Comparison of ENCODE assay signal across 8 mouse cellular contexts in the genomic region with DNA sequence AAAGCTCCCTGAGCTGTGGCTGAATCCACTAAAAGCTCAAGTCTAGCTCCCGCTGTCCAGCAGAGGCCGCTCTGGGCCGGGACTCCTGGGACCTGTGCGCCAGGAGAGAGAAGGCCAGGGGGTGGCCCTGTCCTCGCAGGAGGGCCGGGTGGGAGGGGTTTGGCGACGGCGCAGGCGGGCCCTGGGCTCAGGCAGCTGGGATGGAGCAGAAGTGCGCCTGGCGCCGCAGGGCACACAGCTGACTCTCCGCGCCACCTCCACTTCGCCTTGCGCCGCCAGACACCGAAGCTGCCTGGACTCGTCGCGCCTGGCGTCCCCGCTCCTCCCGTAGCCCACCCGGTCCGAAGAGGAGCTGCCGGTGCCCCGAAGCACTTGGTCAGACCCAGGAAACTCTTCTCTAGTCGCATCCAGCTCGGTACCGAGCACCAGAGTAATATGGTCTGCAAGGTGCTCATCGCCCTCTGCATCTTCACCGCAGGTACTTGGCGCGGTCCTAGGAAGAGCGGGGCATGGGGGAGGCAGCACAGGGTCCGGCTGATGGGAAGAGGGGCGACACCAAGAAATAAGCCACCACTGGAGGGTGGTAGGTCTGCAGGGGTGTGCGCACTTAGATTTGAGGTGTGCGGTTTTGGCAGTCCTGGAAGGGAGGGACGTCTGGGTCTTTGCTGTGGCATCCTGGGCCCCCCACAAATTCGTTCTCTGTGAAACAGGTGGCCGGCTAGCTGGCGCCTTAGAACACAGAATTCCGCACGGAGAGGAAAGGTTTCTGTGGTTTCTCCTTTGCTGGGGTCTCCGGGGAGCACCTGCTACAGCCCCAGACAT. TPM values are rescaled to one million over a fixed set of nuclear protein-coding genes. Genes with fewer than 3 reads are reported as not detected.
DNase-seq lines count a peak whose midpoint lies in the region; ATAC-seq and TF ChIP-seq lines count a peak whose summit lies in the region.

A gene (plus strand): TSS at position 136 of the 822 bp plus-strand sequence.

- peak within 1 kb of the TSS; percentile 51 for H3K9ac ChIP-seq in embryonic facial prominence, embryonic 11.5 days (replicated peaks; ENCODE audit: low read length)
- H3K9ac ChIP-seq in limb, embryonic 11.5 days (ENCODE audit: low read length), result peak within 1 kb of the TSS; percentile 58; the same call in 1 of the 2 replicates
- peak within 1 kb of the TSS; percentile 50 for H3K9ac ChIP-seq in midbrain, embryonic 14.5 days (replicated peaks; ENCODE audit: low read length)

- H3K27me3 ChIP-seq in embryonic facial prominence, embryonic 11.5 days (ENCODE audit: control insufficient read depth, insufficient read depth, low read length), result no peaks in the 10 kb centered on the region
- H3K27me3 ChIP-seq in kidney, adult 2 months (replicated peaks; ENCODE audit: control insufficient read depth, insufficient read depth, low read length), result no peaks in the 10 kb centered on the region
- peaks cover 9% of the 10 kb centered on the region for H3K27me3 ChIP-seq in limb, embryonic 11.5 days (ENCODE audit: control insufficient read depth, insufficient read depth, low read length)
- peaks cover 12% of the 10 kb centered on the region for H3K27me3 ChIP-seq in midbrain, embryonic 14.5 days (ENCODE audit: control insufficient read depth, insufficient read depth, low read length)

- H3K4me2 ChIP-seq in embryonic facial prominence, embryonic 11.5 days (ENCODE audit: low read depth, low read length), result peak within 1 kb of the TSS; percentile 89
- H3K4me2 ChIP-seq in limb, embryonic 11.5 days (ENCODE audit: low read depth, severe bottlenecking), result peak within 1 kb of the TSS; percentile 87
- peak within 1 kb of the TSS; percentile 99 for H3K4me2 ChIP-seq in midbrain, embryonic 14.5 days (ENCODE audit: low read length)

- H3K4me1 ChIP-seq in embryonic facial prominence, embryonic 11.5 days (ENCODE audit: control insufficient read depth, insufficient read depth, low read length), result no peaks in the 10 kb centered on the region
- H3K4me1 ChIP-seq in kidney, adult 2 months (ENCODE audit: control insufficient read depth, insufficient read depth, low read length), result peaks cover 2% of the 10 kb centered on the region; the same call in 1 of the 2 replicates
- H3K4me1 ChIP-seq in limb, embryonic 11.5 days (ENCODE audit: control insufficient read depth, insufficient read depth, low read length), result peaks cover 8% of the 10 kb centered on the region
- H3K4me1 ChIP-seq in midbrain, embryonic 14.5 days (ENCODE audit: control insufficient read depth, insufficient read depth, low read length), result peaks cover 16% of the 10 kb centered on the region

- H3K27ac ChIP-seq in embryonic facial prominence, embryonic 11.5 days (replicated peaks; ENCODE audit: low read depth, low read length), result no peak within 1 kb of the TSS
- no peak within 1 kb of the TSS for H3K27ac ChIP-seq in kidney, adult 2 months (ENCODE audit: insufficient read depth, low read depth, low read length)
- H3K27ac ChIP-seq in limb, embryonic 11.5 days (replicated peaks; ENCODE audit: low read depth, low read length), result no peak within 1 kb of the TSS
- no peak within 1 kb of the TSS for H3K27ac ChIP-seq in midbrain, embryonic 14.5 days (replicated peaks; ENCODE audit: low read depth, low read length)

- WGBS in embryonic facial prominence, embryonic 11.5 days, result under 1% methylated on average over 39 of the region's 48 CpGs
- WGBS in kidney, adult 2 months, result under 1% methylated on average over 48 of the region's 48 CpGs
- WGBS in limb, embryonic 11.5 days, result 1% methylated on average over 46 of the region's 48 CpGs
- under 1% methylated on average over 48 of the region's 48 CpGs for WGBS in midbrain, embryonic 14.5 days

- TF ChIP-seq CTCF in kidney, adult 2 months (conservative IDR thresholded peaks at IDR 0.05; ENCODE audit: insufficient read depth, insufficient read length, low read depth, low read length), result peak; percentile 68

- peak; percentile 53 for TF ChIP-seq POLR2A in kidney, adult 2 months (IDR thresholded peaks at IDR 0.05; ENCODE audit: low read depth, low read length)

- ATAC-seq in CD4-positive, CD25-positive, alpha-beta regulatory T cell, adult 4 months, result no peak
- peak; percentile 97 for ATAC-seq in embryonic facial prominence, embryonic 11.5 days (replicated peaks; ENCODE audit: insufficient number of reproducible peaks, low FRiP score, low TSS enrichment, low read depth)
- peak; percentile 98 for ATAC-seq in limb, embryonic 11.5 days (ENCODE audit: insufficient number of reproducible peaks, low FRiP score, low TSS enrichment, low read depth)
- ATAC-seq in midbrain, embryonic 14.5 days (ENCODE audit: low FRiP score, low TSS enrichment), result peak; percentile 94

- DNase-seq in CD4-positive, CD25-positive, alpha-beta regulatory T cell, adult 2 months (ENCODE audit: low read depth, low spot score), result peak; percentile 23
- DNase-seq in embryonic facial prominence, embryonic 11.5 days (ENCODE audit: low spot score), result peak; percentile 94
- DNase-seq in heart, adult 18-20 months, result peak; percentile 85 to 86
- DNase-seq in kidney, adult 2 months, result peak; percentile 82
- peak; percentile 91 for DNase-seq in limb, embryonic 11.5 days (ENCODE audit: low spot score)
- DNase-seq in midbrain, embryonic 14.5 days, result peak; percentile 90
- peak; percentile 7 to 64 for DNase-seq in spleen, postnatal 10 days (ENCODE audit: low spot score in 2 of 2)

- H3K9me3 ChIP-seq in embryonic facial prominence, embryonic 11.5 days (replicated peaks; ENCODE audit: control insufficient read depth, low read length), result no peaks in the 10 kb centered on the region
- H3K9me3 ChIP-seq in limb, embryonic 11.5 days (ENCODE audit: control insufficient read depth, low read length), result no peaks in the 10 kb centered on the region
- H3K9me3 ChIP-seq in midbrain, embryonic 14.5 days (ENCODE audit: control insufficient read depth, low read length), result no peaks in the 10 kb centered on the region

- no peaks in the 10 kb centered on the region for H3K36me3 ChIP-seq in embryonic facial prominence, embryonic 11.5 days (replicated peaks; ENCODE audit: control insufficient read depth, insufficient read depth, low read depth, low read length)
- H3K36me3 ChIP-seq in kidney, adult 2 months (ENCODE audit: control insufficient read depth, insufficient read depth, low read length), result no peaks in the 10 kb centered on the region
- H3K36me3 ChIP-seq in limb, embryonic 11.5 days (ENCODE audit: control insufficient read depth, insufficient read depth, low read length), result no peaks in the 10 kb centered on the region
- H3K36me3 ChIP-seq in midbrain, embryonic 14.5 days (ENCODE audit: control insufficient read depth, insufficient read depth, low read length), result no peaks in the 10 kb centered on the region

- peak within 1 kb of the TSS; percentile 51 for H3K4me3 ChIP-seq in embryonic facial prominence, embryonic 11.5 days (ENCODE audit: low read depth, low read length)
- H3K4me3 ChIP-seq in kidney, adult 2 months (ENCODE audit: insufficient read depth, low read depth, low read length), result peak within 1 kb of the TSS; percentile 45
- H3K4me3 ChIP-seq in limb, embryonic 11.5 days (ENCODE audit: low read depth, low read length), result peak within 1 kb of the TSS; percentile 43
- peak within 1 kb of the TSS; percentile 52 for H3K4me3 ChIP-seq in midbrain, embryonic 14.5 days (replicated peaks; ENCODE audit: low read depth, low read length)

RNA-seq across cellular contexts. Expression of the gene that starts here (rescaled TPM):
- not detected for polyA plus RNA-seq in CD4-positive, CD25-positive, alpha-beta regulatory T cell, adult 4 months (2017; shearing (Covaris generic))
- polyA plus RNA-seq in embryonic facial prominence, embryonic 11.5 days (2014; fragmentation: Nextera tagmentation; extraction: Ambion mirVana), result 20.6 and 21.7 TPM in 2 replicates
- 10 to 100 TPM; 56.1 to 56.9 TPM for total RNA-seq in heart, adult 18-20 months (2021)
- 6.8 and 7.6 TPM in 2 replicates for polyA plus RNA-seq in kidney, adult 2 months (2012; rRNA removed)
- polyA plus RNA-seq in limb, embryonic 11.5 days (2014; fragmentation: Nextera tagmentation; extraction: Ambion mirVana), result 8.1 and 8.7 TPM in 2 replicates
- polyA plus RNA-seq in midbrain, embryonic 14.5 days (2014; fragmentation: Nextera tagmentation; extraction: Ambion mirVana), result 3.1 and 5.1 TPM in 2 replicates

Comparison
In these comparisons a context has a peak if more than half of its experiments do, and no peak if none do; other contexts are left out.
1. DNase-seq: peak in every context shown above with its lines; median percentile 94 in embryonic facial prominence, embryonic 11.5 days; 91 in limb, embryonic 11.5 days; 90 in midbrain, embryonic 14.5 days; 86 in heart, adult 18-20 months; 82 in kidney, adult 2 months; 36 in spleen, postnatal 10 days; 23 in CD4-positive, CD25-positive, alpha-beta regulatory T cell, adult 2 months.